In the genomic region with DNA sequence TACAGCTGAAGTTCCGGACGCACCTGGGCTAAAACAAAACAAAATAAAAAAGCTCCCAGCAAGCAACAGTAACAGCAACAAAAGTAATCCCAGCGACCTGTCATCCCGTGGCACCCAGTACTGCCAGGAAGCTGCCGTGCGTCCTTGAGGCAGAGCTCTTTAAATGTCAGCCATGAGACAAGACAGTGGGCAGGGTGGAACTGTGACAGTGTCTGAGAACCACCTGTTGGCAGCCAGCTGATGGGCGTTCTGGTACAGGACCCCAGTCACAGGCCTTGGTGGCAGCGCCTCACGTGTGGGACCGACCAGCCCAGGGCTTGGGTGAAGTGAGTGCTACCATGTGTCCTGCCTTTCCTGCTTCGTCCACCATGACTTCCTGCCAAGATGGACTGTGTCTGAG, we compare ENCODE assay signal across 17 mouse cellular contexts. TPM values are rescaled to one million over a fixed set of nuclear protein-coding genes. Genes with fewer than 3 reads are reported as not detected.
DNase-seq lines count a peak whose midpoint lies in the region; ATAC-seq and TF ChIP-seq lines count a peak whose summit lies in the region.
"Had no signal": no experiment of that assay in that cellular context is flagged by ENCODE, and none has a peak within 500 bp of the region (broad histone marks: within the 10 kb centered on the region; RNA-seq: fewer than 3 reads in every experiment).

No protein-coding gene starts in this region.

- peaks cover 5% of the 10 kb centered on the region; the same call in 1 of the 2 replicates for H3K4me1 ChIP-seq in lung, embryonic 14.5 days (ENCODE audit: insufficient read depth)
- H3K4me1 ChIP-seq in intestine, embryonic 16.5 days (ENCODE audit: control insufficient read depth, insufficient read depth, low read length), result peaks cover 46% of the 10 kb centered on the region
- peaks cover 82% of the 10 kb centered on the region for H3K4me1 ChIP-seq in liver, embryonic 15.5 days (replicated peaks)

- H3K27me3 ChIP-seq in lung, embryonic 14.5 days (ENCODE audit: insufficient read depth, low read length), result no peaks in the 10 kb centered on the region
- no peaks in the 10 kb centered on the region for H3K27me3 ChIP-seq in intestine, embryonic 16.5 days (replicated peaks; ENCODE audit: control insufficient read depth, insufficient read depth, low read length)
- no peaks in the 10 kb centered on the region for H3K27me3 ChIP-seq in liver, embryonic 15.5 days
- H3K27me3 ChIP-seq: forebrain, embryonic 15.5 days; limb, embryonic 13.5 days; midbrain, embryonic 15.5 days had no signal

- WGBS in lung, embryonic 14.5 days, result 76% methylated on average over 11 of the region's 11 CpGs
- WGBS in intestine, embryonic 16.5 days, result 73% methylated on average over 11 of the region's 11 CpGs
- 62% methylated on average over 11 of the region's 11 CpGs for WGBS in liver, embryonic 15.5 days (ENCODE audit: insufficient replicate concordance)

- peak overlapping the region; percentile 40 for H3K27ac ChIP-seq in gastrocnemius, adult 2 months
- H3K27ac ChIP-seq in lung, embryonic 14.5 days (ENCODE audit: low read depth), result peak overlapping the region; percentile 58
- peak overlapping the region; percentile 53 for H3K27ac ChIP-seq in intestine, embryonic 16.5 days (ENCODE audit: low read length)
- H3K27ac ChIP-seq in liver, embryonic 15.5 days (replicated peaks), result peak overlapping the region; percentile 98
- H3K27ac ChIP-seq: forebrain, embryonic 15.5 days; limb, embryonic 13.5 days; midbrain, embryonic 15.5 days had no signal

- H3K4me2 ChIP-seq in lung, embryonic 14.5 days, result peak overlapping the region; percentile 25; the same call in 1 of the 2 replicates
- H3K4me2 ChIP-seq in intestine, embryonic 16.5 days (ENCODE audit: low read depth, low read length), result peak overlapping the region; percentile 22; the same call in 1 of the 2 replicates
- peak overlapping the region; percentile 82 for H3K4me2 ChIP-seq in liver, embryonic 15.5 days
- H3K4me2 ChIP-seq: forebrain, embryonic 15.5 days; limb, embryonic 13.5 days; midbrain, embryonic 15.5 days had no signal

- H3K9me3 ChIP-seq in lung, embryonic 14.5 days (ENCODE audit: low read depth, low read length), result no peaks in the 10 kb centered on the region
- no peaks in the 10 kb centered on the region for H3K9me3 ChIP-seq in intestine, embryonic 16.5 days (ENCODE audit: control insufficient read depth, low read length)
- H3K9me3 ChIP-seq in liver, embryonic 15.5 days (replicated peaks), result no peaks in the 10 kb centered on the region
- H3K9me3 ChIP-seq: forebrain, embryonic 15.5 days; limb, embryonic 13.5 days; midbrain, embryonic 15.5 days had no signal

- peaks cover 35% of the 10 kb centered on the region for H3K36me3 ChIP-seq in lung, embryonic 14.5 days (ENCODE audit: insufficient read depth)
- no peaks in the 10 kb centered on the region; the same call in 1 of the 2 replicates for H3K36me3 ChIP-seq in intestine, embryonic 16.5 days (ENCODE audit: control insufficient read depth, insufficient read depth, low read length)
- peaks cover 73% of the 10 kb centered on the region for H3K36me3 ChIP-seq in liver, embryonic 15.5 days (replicated peaks)

- no peak overlapping the region for H3K4me3 ChIP-seq in gastrocnemius, adult 2 months
- no peak overlapping the region for H3K4me3 ChIP-seq in lung, embryonic 14.5 days (ENCODE audit: low read depth, low read length)
- no peak overlapping the region for H3K4me3 ChIP-seq in intestine, embryonic 16.5 days (ENCODE audit: low read length)
- H3K4me3 ChIP-seq in liver, embryonic 15.5 days (replicated peaks), result peak overlapping the region; percentile 93
- H3K4me3 ChIP-seq: forebrain, embryonic 15.5 days; limb, embryonic 13.5 days; midbrain, embryonic 15.5 days had no signal

- ATAC-seq in lung, embryonic 14.5 days (ENCODE audit: insufficient read depth), result no peak
- ATAC-seq in intestine, embryonic 16.5 days, result no peak
- no peak for ATAC-seq in liver, embryonic 15.5 days (ENCODE audit: insufficient read depth)
- ATAC-seq: forebrain, embryonic 15.5 days; midbrain, embryonic 15.5 days had no signal

- DNase-seq in gastrocnemius, adult 2 months, result no peak
- no peak for DNase-seq in gastrocnemius, postnatal 25 days
- no peak for DNase-seq in lung, embryonic 14.5 days
- no peak for DNase-seq in lung, postnatal 25 days (ENCODE audit: low spot score)
- DNase-seq in frontal cortex, postnatal 36 days (ENCODE audit: low spot score in 2 of 2), result no peak
- DNase-seq in yolk sac, embryonic 10.5 days (ENCODE audit: low spot score), result no peak
- DNase-seq: cerebellum, postnatal 25 days; gastrocnemius, postnatal 10 days; kidney, postnatal 36 days; lung, postnatal 4 days; right cerebral cortex, postnatal 4 days; thymus, postnatal 4 days had no signal

- intact Hi-C loops in gastrocnemius, adult 2 months (cut with DNase I), result no loop called here

- H3K9ac ChIP-seq in lung, embryonic 14.5 days, result no peak overlapping the region
- no peak overlapping the region for H3K9ac ChIP-seq in intestine, embryonic 16.5 days (ENCODE audit: low read depth, low read length)
- H3K9ac ChIP-seq in liver, embryonic 15.5 days, result peak overlapping the region; percentile 98
- H3K9ac ChIP-seq: forebrain, embryonic 15.5 days; limb, embryonic 13.5 days; midbrain, embryonic 15.5 days had no signal

- TF ChIP-seq CTCF in gastrocnemius, adult 2 months (IDR thresholded peaks at IDR 0.05), result no peak
- no peak for TF ChIP-seq CTCF in lung, embryonic 14.5 days (IDR thresholded peaks at IDR 0.05; ENCODE audit: low read depth)

RNA-seq across cellular contexts. Expression of a gene that starts 5.7 kb away (rescaled TPM):
- 10 to 100 TPM; 57.2 to 72.1 TPM for total RNA-seq in gastrocnemius, adult 2 months (2021)
- 10 to 100 TPM; 63.5 to 64.9 TPM for total RNA-seq in gastrocnemius, postnatal 25 days (2021)
- 177 and 186 TPM in 2 replicates for polyA plus RNA-seq in lung, embryonic 14.5 days (2014; fragmentation: Nextera tagmentation; extraction: Ambion mirVana)
- polyA plus RNA-seq in intestine, embryonic 16.5 days (2015; fragmentation: Nextera tagmentation; extraction: Ambion mirVana), result 185 and 199 TPM in 2 replicates
- polyA plus RNA-seq in liver, embryonic 15.5 days (2015; fragmentation: Nextera tagmentation; extraction: Ambion mirVana), result 496 and 514 TPM in 2 replicates

RNA-seq across cellular contexts. Expression of a gene that starts 28.6 kb away (rescaled TPM):
- total RNA-seq in gastrocnemius, adult 2 months (2021), result 1 to 10 TPM; 4.1 to 4.7 TPM
- total RNA-seq in gastrocnemius, postnatal 25 days (2021), result 1 to 10 TPM; 3.2 to 4.6 TPM
- 0.29 and 0.39 TPM in 2 replicates for polyA plus RNA-seq in lung, embryonic 14.5 days (2014; fragmentation: Nextera tagmentation; extraction: Ambion mirVana)
- polyA plus RNA-seq in intestine, embryonic 16.5 days (2015; fragmentation: Nextera tagmentation; extraction: Ambion mirVana), result 0.51 and 0.66 TPM in 2 replicates
- polyA plus RNA-seq in liver, embryonic 15.5 days (2015; fragmentation: Nextera tagmentation; extraction: Ambion mirVana), result 2.9 and 3.0 TPM in 2 replicates

Comparison
In these comparisons a context has a peak if more than half of its experiments do, and no peak if none do; other contexts are left out.
1. H3K27ac ChIP-seq: peak in every context shown above with its lines; median percentile 98 in liver, embryonic 15.5 days; 58 in lung, embryonic 14.5 days; 53 in intestine, embryonic 16.5 days; 40 in gastrocnemius, adult 2 months.
2. H3K4me2 ChIP-seq: peak in every context shown above with its lines; median percentile 82 in liver, embryonic 15.5 days; 25 in lung, embryonic 14.5 days; 22 in intestine, embryonic 16.5 days.